Mouse (Mus musculus): ENCODE measurements around the gene Tmem160. TPM values are rescaled to one million over a fixed set of nuclear protein-coding genes. Genes with fewer than 3 reads are reported as not detected.

Tmem160 gene
- polyA plus RNA-seq, 1 experiment, result 228 TPM

DNA sequence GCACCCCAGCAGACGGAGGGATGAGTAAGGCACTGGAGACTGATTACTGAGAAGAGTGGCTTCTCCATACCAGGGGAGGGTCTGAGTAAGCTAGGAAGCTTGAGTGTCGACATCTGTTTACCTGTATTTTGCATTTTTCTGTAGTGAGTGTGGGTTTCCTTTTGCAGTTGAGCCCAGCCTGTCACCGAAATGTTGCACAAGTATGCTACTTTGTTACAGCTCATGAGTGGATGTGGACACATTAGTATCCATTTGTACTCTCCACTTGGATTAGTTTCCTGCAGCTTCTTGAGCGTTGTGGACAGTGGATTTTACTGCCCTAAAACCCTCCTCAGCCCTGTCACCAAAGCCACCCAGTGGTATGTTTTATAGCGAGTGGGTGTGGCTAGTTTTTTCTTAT, 33.9 kb upstream of the Tmem160 start:
- TF ChIP-seq POLR2A (IDR thresholded peaks at IDR 0.05; ENCODE audit: control insufficient read depth, extremely low read depth, insufficient read depth, low read length, poor library complexity) (no peak), CTCF (IDR thresholded peaks at IDR 0.05; ENCODE audit: borderline replicate concordance, control insufficient read depth, extremely low read depth, insufficient read depth, low read length, poor library complexity) (no peak)
- 93% methylated on average over 5 of the region's 5 CpGs for WGBS
- Histone ChIP-seq H3K4me3 (ENCODE audit: control insufficient read depth, insufficient read depth, low read length) (no peak overlapping the region), H3K27ac (ENCODE audit: control insufficient read depth, insufficient read depth, low read length) (no peak overlapping the region), H3K4me1 (replicated peaks; ENCODE audit: control insufficient read depth, insufficient read depth, low read length) (no peaks in the 10 kb centered on the region), H3K27me3 (ENCODE audit: control insufficient read depth, insufficient read depth, low read length) (no peaks in the 10 kb centered on the region), H3K36me3 (ENCODE audit: control insufficient read depth, insufficient read depth, low read length) (peaks cover 73% of the 10 kb centered on the region)
- DNase-seq, result no peak

DNA sequence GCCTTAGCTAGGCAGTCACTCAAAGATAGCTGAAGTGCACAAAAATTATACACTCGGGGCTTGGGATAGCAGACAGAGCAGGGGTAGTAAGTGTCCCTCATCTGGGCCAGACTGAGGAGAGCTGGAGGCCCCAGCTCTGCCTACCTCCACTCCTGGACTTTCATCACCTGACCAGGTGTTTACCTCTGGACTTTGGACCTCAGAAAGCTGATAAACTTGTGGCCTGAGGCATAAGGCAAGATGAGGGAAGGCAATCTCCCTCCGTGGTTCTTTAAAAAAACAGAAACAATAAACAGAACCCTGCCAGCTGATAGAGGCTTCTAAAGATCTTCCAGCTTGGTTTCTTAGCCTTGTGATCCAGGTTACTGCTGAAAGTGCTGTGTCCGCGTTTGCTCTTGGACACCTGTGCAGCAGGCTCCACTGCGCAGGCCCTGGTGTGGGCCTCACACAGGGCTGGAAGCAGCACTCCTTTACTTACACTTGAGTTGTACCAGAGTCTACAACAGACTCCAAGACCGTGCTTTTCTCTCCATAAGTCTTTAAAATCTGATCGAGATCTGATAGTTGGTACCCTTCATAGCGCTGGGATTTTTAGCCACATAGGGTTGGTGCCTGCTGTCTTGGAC, 32.0 kb upstream of the Tmem160 start:
- Histone ChIP-seq H3K27me3 (ENCODE audit: control insufficient read depth, insufficient read depth, low read length) (no peaks in the 10 kb centered on the region), H3K27ac (ENCODE audit: control insufficient read depth, insufficient read depth, low read length) (no peak overlapping the region), H3K4me1 (replicated peaks; ENCODE audit: control insufficient read depth, insufficient read depth, low read length) (no peaks in the 10 kb centered on the region), H3K4me3 (ENCODE audit: control insufficient read depth, insufficient read depth, low read length) (no peak overlapping the region), H3K36me3 (ENCODE audit: control insufficient read depth, insufficient read depth, low read length) (peaks cover 92% of the 10 kb centered on the region)
- 96% methylated on average over 8 of the region's 8 CpGs for WGBS
- TF ChIP-seq CTCF (IDR thresholded peaks at IDR 0.05; ENCODE audit: borderline replicate concordance, control insufficient read depth, extremely low read depth, insufficient read depth, low read length, poor library complexity) (no peak), POLR2A (IDR thresholded peaks at IDR 0.05; ENCODE audit: control insufficient read depth, extremely low read depth, insufficient read depth, low read length, poor library complexity) (no peak)
- no peak for DNase-seq

DNA sequence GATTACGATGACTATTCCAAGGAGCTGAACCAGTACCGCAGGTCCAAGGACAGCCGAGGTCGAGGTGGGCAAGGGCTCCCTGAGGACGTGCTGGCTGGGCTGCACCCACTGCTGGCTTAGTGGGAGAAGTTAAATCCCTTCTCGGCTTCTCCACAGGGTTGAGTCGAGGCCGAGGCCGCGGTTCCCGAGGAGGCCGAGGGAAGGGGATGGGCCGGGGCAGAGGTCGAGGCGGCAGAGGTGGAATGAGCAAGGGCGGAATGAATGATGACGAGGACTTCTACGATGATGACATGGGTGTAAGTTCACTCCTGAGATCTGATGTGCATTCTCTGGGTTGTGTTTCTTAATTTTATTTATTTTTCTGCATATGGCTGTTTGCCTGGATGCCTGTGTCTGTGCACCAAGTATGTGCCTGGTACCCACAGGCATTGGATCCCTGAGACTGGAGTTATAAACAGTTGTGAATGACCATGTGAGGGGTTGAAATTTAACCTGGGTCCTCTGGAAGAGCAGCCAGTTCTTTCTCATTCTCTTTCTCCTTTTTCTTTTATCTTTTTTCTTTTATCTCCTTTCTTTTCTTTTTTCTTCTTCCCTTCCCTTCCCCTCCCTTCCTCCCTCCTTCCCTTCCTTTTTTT, 30.2 kb upstream of the Tmem160 start:
- H3K27me3 ChIP-seq (ENCODE audit: control insufficient read depth, insufficient read depth, low read length), result no peaks in the 10 kb centered on the region

DNA sequence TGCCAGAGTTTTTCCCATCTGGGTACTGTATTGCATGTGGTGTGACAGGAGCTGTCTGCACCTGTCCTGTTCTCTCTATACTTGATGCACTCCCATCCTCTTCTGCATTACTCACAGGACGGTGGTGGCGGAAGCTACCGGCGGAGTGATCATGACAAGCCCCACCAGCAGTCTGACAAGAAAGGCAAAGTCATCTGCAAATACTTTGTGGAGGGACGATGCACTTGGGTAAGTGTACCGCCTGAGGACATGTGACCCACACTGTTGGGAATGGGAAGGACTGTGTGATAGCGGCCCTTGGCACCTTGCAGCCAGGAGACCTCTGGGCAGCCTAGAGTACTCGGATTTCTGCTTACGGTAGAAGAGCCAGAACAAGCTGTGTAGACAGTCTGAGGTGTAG, 28.8 kb upstream of the Tmem160 start:
- H3K36me3 ChIP-seq (ENCODE audit: control insufficient read depth, insufficient read depth, low read length), result peaks cover 90% of the 10 kb centered on the region
- H3K4me1 ChIP-seq (replicated peaks; ENCODE audit: control insufficient read depth, insufficient read depth, low read length), result no peaks in the 10 kb centered on the region
- H3K27me3 ChIP-seq (ENCODE audit: control insufficient read depth, insufficient read depth, low read length), result no peaks in the 10 kb centered on the region
- no peak for DNase-seq
- TF ChIP-seq CTCF (IDR thresholded peaks at IDR 0.05; ENCODE audit: borderline replicate concordance, control insufficient read depth, extremely low read depth, insufficient read depth, low read length, poor library complexity), result no peak
- TF ChIP-seq POLR2A (IDR thresholded peaks at IDR 0.05; ENCODE audit: control insufficient read depth, extremely low read depth, insufficient read depth, low read length, poor library complexity), result no peak
- WGBS, result 94% methylated on average over 9 of the region's 9 CpGs
- H3K27ac ChIP-seq (ENCODE audit: control insufficient read depth, insufficient read depth, low read length), result no peak overlapping the region
- H3K4me3 ChIP-seq (ENCODE audit: control insufficient read depth, insufficient read depth, low read length), result no peak overlapping the region

More for the DNA sequence above, 30.2 kb upstream of the Tmem160 start:
- no peak for TF ChIP-seq POLR2A (IDR thresholded peaks at IDR 0.05; ENCODE audit: control insufficient read depth, extremely low read depth, insufficient read depth, low read length, poor library complexity)
- no peak for TF ChIP-seq CTCF (IDR thresholded peaks at IDR 0.05; ENCODE audit: borderline replicate concordance, control insufficient read depth, extremely low read depth, insufficient read depth, low read length, poor library complexity)
- no peak for DNase-seq
- Histone ChIP-seq H3K4me1 (replicated peaks; ENCODE audit: control insufficient read depth, insufficient read depth, low read length) (no peaks in the 10 kb centered on the region), H3K4me3 (ENCODE audit: control insufficient read depth, insufficient read depth, low read length) (no peak overlapping the region), H3K27ac (ENCODE audit: control insufficient read depth, insufficient read depth, low read length) (no peak overlapping the region), H3K36me3 (ENCODE audit: control insufficient read depth, insufficient read depth, low read length) (peaks cover 92% of the 10 kb centered on the region)
- WGBS, result 97% methylated on average over 18 of the region's 18 CpGs

DNA sequence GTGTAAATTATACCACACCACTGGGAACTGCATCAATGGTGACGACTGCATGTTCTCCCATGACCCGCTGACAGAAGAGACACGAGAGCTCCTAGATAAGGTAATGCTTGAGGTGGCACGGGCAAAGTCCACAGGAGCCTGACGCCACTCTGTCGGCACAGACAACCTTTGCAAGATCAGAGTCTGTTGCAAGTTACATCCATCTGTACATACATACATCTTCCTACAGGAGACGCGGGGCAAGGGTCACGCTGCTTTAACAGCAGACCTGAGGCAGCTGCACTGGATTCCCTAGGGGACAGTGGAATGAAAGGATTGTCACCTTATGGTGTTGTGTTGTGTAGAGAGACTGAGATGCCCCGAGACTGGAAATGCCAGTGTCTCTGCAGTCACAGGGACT, 26.9 kb upstream of the Tmem160 start:
- H3K36me3 ChIP-seq (ENCODE audit: control insufficient read depth, insufficient read depth, low read length), result peaks cover 90% of the 10 kb centered on the region
- 96% methylated on average over 10 of the region's 10 CpGs for WGBS
- H3K27ac ChIP-seq (ENCODE audit: control insufficient read depth, insufficient read depth, low read length), result no peak overlapping the region

DNA sequence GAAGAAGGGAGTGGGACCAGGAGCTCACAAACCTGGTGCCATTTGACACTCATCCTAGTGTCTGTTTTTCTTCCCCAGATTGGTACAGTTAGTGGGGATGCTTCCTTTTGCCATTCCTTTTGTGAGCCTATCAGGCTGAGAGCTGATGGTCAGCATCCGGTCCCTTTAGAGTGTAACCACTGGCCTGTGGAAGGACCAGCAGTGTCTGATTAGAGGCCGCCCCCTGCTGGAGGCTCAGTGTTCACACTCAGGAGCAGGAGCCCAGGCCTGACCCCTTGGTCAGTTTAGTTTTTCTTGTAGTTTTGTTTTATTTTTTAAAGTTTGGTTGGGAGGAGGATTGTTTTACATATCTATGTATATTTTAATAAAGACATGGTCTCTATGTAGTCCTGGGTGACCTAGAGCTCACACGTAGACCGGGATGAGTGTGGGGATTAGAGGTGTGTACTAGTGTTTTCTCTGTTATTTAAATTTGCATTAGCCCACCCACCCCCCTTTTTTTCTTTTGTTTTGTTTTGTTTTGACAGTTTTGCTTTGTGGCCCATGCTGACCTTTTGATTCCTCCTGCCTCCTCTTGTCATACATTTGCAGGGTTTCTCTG, 26.4 kb upstream of the Tmem160 start:
- 81% methylated on average over 4 of the region's 4 CpGs for WGBS
- H3K36me3 ChIP-seq (ENCODE audit: control insufficient read depth, insufficient read depth, low read length), result peaks cover 90% of the 10 kb centered on the region

More for the DNA sequence above, 26.9 kb upstream of the Tmem160 start:
- DNase-seq, result no peak
- Histone ChIP-seq H3K4me3 (ENCODE audit: control insufficient read depth, insufficient read depth, low read length) (no peak overlapping the region), H3K4me1 (replicated peaks; ENCODE audit: control insufficient read depth, insufficient read depth, low read length) (no peaks in the 10 kb centered on the region), H3K27me3 (ENCODE audit: control insufficient read depth, insufficient read depth, low read length) (no peaks in the 10 kb centered on the region)
- TF ChIP-seq POLR2A (IDR thresholded peaks at IDR 0.05; ENCODE audit: control insufficient read depth, extremely low read depth, insufficient read depth, low read length, poor library complexity), result no peak
- TF ChIP-seq CTCF (IDR thresholded peaks at IDR 0.05; ENCODE audit: borderline replicate concordance, control insufficient read depth, extremely low read depth, insufficient read depth, low read length, poor library complexity), result no peak

More for the DNA sequence above, 26.4 kb upstream of the Tmem160 start:
- H3K4me1 ChIP-seq (replicated peaks; ENCODE audit: control insufficient read depth, insufficient read depth, low read length), result no peaks in the 10 kb centered on the region
- DNase-seq, result peak; percentile 72
- TF ChIP-seq CTCF (IDR thresholded peaks at IDR 0.05; ENCODE audit: borderline replicate concordance, control insufficient read depth, extremely low read depth, insufficient read depth, low read length, poor library complexity), result peak; percentile 90
- TF ChIP-seq POLR2A (IDR thresholded peaks at IDR 0.05; ENCODE audit: control insufficient read depth, extremely low read depth, insufficient read depth, low read length, poor library complexity), result no peak
- H3K27ac ChIP-seq (ENCODE audit: control insufficient read depth, insufficient read depth, low read length), result no peak overlapping the region
- H3K4me3 ChIP-seq (ENCODE audit: control insufficient read depth, insufficient read depth, low read length), result no peak overlapping the region
- H3K27me3 ChIP-seq (ENCODE audit: control insufficient read depth, insufficient read depth, low read length), result no peaks in the 10 kb centered on the region

Measured in thymus, adult 2 months (tissue).